Mouse (Mus musculus): ENCODE results near the gene Opn5.

DNA sequence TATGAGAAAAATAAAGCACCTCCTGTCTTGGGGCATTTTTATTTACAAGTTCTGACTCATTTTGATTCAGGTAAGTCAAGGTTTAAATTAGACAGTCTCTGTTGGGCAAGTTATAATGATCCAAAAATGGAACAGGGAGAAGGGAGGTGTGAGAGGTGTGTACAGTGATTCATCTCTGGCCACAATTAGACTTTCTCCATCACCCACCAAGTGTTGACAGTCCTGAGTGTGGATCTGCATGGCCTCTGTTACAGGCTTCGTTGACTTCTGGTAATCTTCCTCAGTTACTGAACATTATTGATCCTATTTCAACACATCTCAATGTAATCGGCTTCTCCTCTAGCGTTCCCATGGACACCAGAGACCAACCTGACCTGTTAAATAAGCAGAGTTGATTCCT, 32.2 kb upstream of the Opn5 start:
- TF ChIP-seq TAL1 (IDR thresholded peaks at IDR 0.05; ENCODE audit: low read length), result no peak
- no peak for TF ChIP-seq HCFC1 (IDR thresholded peaks at IDR 0.05; ENCODE audit: low read depth, low read length)
- TF ChIP-seq POLR2A (IDR thresholded peaks at IDR 0.05; ENCODE audit: control insufficient read depth in 1 of 2, insufficient read depth in 1 of 2, low read depth in 1 of 2, low read length in 2 of 2, poor library complexity in 1 of 2), result no peak
- no peak for TF ChIP-seq TCF12 (IDR thresholded peaks at IDR 0.05; ENCODE audit: low read depth, low read length)
- no peak for TF ChIP-seq GABPA (IDR thresholded peaks at IDR 0.05; ENCODE audit: low read depth, low read length)

Data from MEL (cell line).